Mouse (Mus musculus) gastrocnemius, postnatal 10 days (tissue): ENCODE measurements around the gene Astn2. TPM values are rescaled to one million over a fixed set of nuclear protein-coding genes. Genes with fewer than 3 reads are reported as not detected.

ENCODE experiments used
- DNase-seq: peaks from one replicate; pipeline ENCODE4 v3.0.0; 2021; ENCODE audit warnings: mixed read lengths
- total RNA-seq, 2 experiments: library from RNA; stranded (reverse); gene quantifications; 2 replicates each; pipeline ENCODE4 v1.2.3; 2021

Gene Astn2
- total RNA-seq, 2 experiments from 2014 or later, result 1.0 to 1.7 TPM

GRCm38 (mm10) chr4:65839550-65840000 lies 564.8 kb downstream of the Astn2 start:
- DNase-seq, result no peak

- DNase-seq, result no peak
Observed at GRCm38 (mm10) chr4:65838781-65839180, 565.6 kb downstream of the Astn2 start.

- DNase-seq, result no peak
Observed at GRCm38 (mm10) chr4:65832971-65833370, 571.4 kb downstream of the Astn2 start.

- DNase-seq, result no peak
Observed at GRCm38 (mm10) chr4:65831872-65832271, 572.5 kb downstream of the Astn2 start.

GRCm38 (mm10) chr4:65830495-65830894 lies 573.9 kb downstream of the Astn2 start:
- no peak for DNase-seq

GRCm38 (mm10) chr4:65821070-65821469 lies 583.3 kb downstream of the Astn2 start:
- no peak for DNase-seq

- no peak for DNase-seq
Observed at GRCm38 (mm10) chr4:65820236-65820635, 584.2 kb downstream of the Astn2 start.

GRCm38 (mm10) chr4:65819835-65820234 lies 584.6 kb downstream of the Astn2 start:
- DNase-seq, result no peak

- peak; percentile 6 for DNase-seq
Observed at GRCm38 (mm10) chr4:65814176-65814535, 590.3 kb downstream of the Astn2 start.

- no peak for DNase-seq
Observed at GRCm38 (mm10) chr4:65813500-65814175, 590.8 kb downstream of the Astn2 start.

- DNase-seq, result no peak
Observed at GRCm38 (mm10) chr4:65807341-65807740, 597.1 kb downstream of the Astn2 start.

GRCm38 (mm10) chr4:65801204-65801603 lies 603.2 kb downstream of the Astn2 start:
- DNase-seq, result no peak

GRCm38 (mm10) chr4:65791051-65791450 lies 613.4 kb downstream of the Astn2 start:
- DNase-seq, result no peak

GRCm38 (mm10) chr4:65773368-65774010 lies 630.9 kb downstream of the Astn2 start:
- DNase-seq, result no peak

- no peak for DNase-seq
Observed at GRCm38 (mm10) chr4:65770952-65771351, 633.5 kb downstream of the Astn2 start.

- DNase-seq, result no peak
Observed at GRCm38 (mm10) chr4:65767919-65768318, 636.5 kb downstream of the Astn2 start.

- DNase-seq, result no peak
Observed at GRCm38 (mm10) chr4:65767431-65767830, 637.0 kb downstream of the Astn2 start.

- no peak for DNase-seq
Observed at GRCm38 (mm10) chr4:65765312-65765711, 639.1 kb downstream of the Astn2 start.

GRCm38 (mm10) chr4:65764275-65764674 lies 640.1 kb downstream of the Astn2 start:
- DNase-seq, result no peak

- no peak for DNase-seq
Observed at GRCm38 (mm10) chr4:65763823-65764222, 640.6 kb downstream of the Astn2 start.

- no peak for DNase-seq
Observed at GRCm38 (mm10) chr4:65762116-65762515, 642.3 kb downstream of the Astn2 start.

GRCm38 (mm10) chr4:65761658-65762057 lies 642.8 kb downstream of the Astn2 start:
- no peak for DNase-seq

GRCm38 (mm10) chr4:65758875-65759201 lies 645.6 kb downstream of the Astn2 start:
- no peak for DNase-seq

GRCm38 (mm10) chr4:65758174-65758874 lies 646.1 kb downstream of the Astn2 start:
- no peak for DNase-seq
